Mouse (Mus musculus): ENCODE data around the gene Fbxw4. TPM values are rescaled to one million over a fixed set of nuclear protein-coding genes. Genes with fewer than 3 reads are reported as not detected.

Gene Fbxw4
- polyA plus RNA-seq, 1 experiment from 2014 or later, result 6.8 TPM

GRCm38 (mm10) chr19:45608648-45609339 lies 51.3 kb downstream of the Fbxw4 start:
- Histone ChIP-seq H3K27me3 (no peaks in the 10 kb centered on the region), H3K9ac (no peak overlapping the region), H3K27ac (no peak overlapping the region), H3K36me3 (0 out of 2 replicates have a peak, but pooled peaks cover 2% of the 10 kb centered on the region), H3K4me2 (replicated peaks) (no peak overlapping the region), H3K9me3 (no peaks in the 10 kb centered on the region), H3K4me1 (peaks cover 3% of the 10 kb centered on the region; the same call in 1 of the 2 replicates), H3K4me3 (no peak overlapping the region)
- ATAC-seq (ENCODE audit: insufficient number of reproducible peaks, insufficient read depth, low FRiP score, low TSS enrichment), result no peak
- WGBS, result 86% methylated on average over 13 of the region's 13 CpGs

DNA sequence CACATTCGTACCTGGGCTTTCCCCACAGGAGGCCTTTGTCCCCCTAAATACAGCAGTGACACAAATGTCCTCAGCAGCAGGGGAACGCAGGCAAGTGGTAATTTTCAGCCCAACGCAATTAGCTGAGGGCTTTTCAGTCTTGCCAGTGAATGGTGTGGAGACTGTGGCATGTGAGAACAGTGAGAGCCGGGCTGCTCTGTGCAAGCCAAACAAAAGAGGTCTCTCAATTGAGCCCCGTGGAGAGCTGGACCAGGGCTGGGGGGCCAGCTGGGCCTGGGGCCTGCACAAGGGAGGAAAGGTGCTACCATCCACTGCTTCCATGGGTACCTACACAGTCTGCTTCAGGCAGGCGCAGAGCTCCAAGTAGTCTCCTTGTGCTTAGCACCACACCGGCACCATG lies 52.6 kb downstream of the Fbxw4 start:
- H3K27me3 ChIP-seq, result no peaks in the 10 kb centered on the region
- no peak overlapping the region for H3K9ac ChIP-seq

DNA sequence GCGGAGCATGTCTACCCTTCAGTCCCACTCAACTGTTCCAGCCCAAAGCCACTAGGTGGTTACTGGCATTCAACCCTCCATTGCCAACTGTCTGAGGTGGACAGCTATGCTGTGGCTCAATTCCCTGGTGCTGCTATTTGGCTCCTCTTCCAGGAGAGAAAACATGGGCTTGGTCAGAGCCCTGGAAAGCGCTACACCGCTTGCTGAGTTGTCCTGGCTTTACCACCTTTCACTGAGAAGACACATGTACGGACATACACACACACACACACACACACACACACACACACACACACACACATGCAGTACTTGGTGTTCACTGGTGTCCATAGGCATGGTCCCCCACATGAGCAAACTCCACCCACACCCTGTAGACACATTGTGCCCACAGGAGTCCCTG lies 53.4 kb downstream of the Fbxw4 start:
- 0 out of 2 replicates have a peak, but pooled peaks cover 4% of the 10 kb centered on the region for H3K36me3 ChIP-seq
- no peak for ATAC-seq (ENCODE audit: insufficient number of reproducible peaks, insufficient read depth, low FRiP score, low TSS enrichment)
- 76% methylated on average over 4 of the region's 4 CpGs for WGBS
- no peak overlapping the region for H3K27ac ChIP-seq
- H3K9ac ChIP-seq, result no peak overlapping the region
- peaks cover 3% of the 10 kb centered on the region; the same call in 1 of the 2 replicates for H3K4me1 ChIP-seq
- no peaks in the 10 kb centered on the region for H3K9me3 ChIP-seq
- no peaks in the 10 kb centered on the region for H3K27me3 ChIP-seq
- H3K4me2 ChIP-seq (replicated peaks), result no peak overlapping the region
- H3K4me3 ChIP-seq, result no peak overlapping the region

More for the DNA sequence above, 52.6 kb downstream of the Fbxw4 start:
- no peak overlapping the region for H3K4me3 ChIP-seq
- 0 out of 2 replicates have a peak, but pooled peaks cover 2% of the 10 kb centered on the region for H3K36me3 ChIP-seq
- no peak for ATAC-seq (ENCODE audit: insufficient number of reproducible peaks, insufficient read depth, low FRiP score, low TSS enrichment)
- WGBS, result 29% methylated on average over 7 of the region's 7 CpGs
- H3K4me1 ChIP-seq, result peaks cover 3% of the 10 kb centered on the region; the same call in 1 of the 2 replicates
- no peaks in the 10 kb centered on the region for H3K9me3 ChIP-seq
- 0 out of 2 replicates have a peak overlapping the region, but pooled peaks have one; percentile 47 for H3K27ac ChIP-seq
- no peak overlapping the region for H3K4me2 ChIP-seq (replicated peaks)

DNA sequence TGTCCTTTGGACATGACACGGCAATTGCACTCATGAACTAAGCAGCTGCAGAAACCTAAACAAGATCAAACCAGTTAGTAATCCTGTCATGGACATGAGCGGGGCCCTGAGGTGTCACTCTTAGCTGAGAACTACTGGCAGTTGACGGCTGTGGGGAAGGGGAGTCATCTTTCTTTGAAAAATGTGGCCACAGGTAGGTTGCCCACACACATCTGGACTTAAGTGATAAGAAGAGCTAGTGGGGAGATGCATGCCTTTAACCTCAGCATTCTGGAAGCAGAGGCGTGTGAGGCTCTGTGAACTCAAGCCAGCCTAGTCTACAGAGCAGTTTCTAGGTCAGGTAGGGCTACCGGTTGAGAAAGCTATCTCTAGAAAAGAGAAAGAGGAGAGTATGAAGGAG lies 57.5 kb downstream of the Fbxw4 start:
- Histone ChIP-seq H3K36me3 (peaks cover 3% of the 10 kb centered on the region; the same call in 1 of the 2 replicates), H3K4me3 (no peak overlapping the region), H3K9me3 (no peaks in the 10 kb centered on the region), H3K27me3 (0 out of 2 replicates have a peak, but pooled peaks cover 2% of the 10 kb centered on the region), H3K4me1 (peaks cover 1% of the 10 kb centered on the region; the same call in 1 of the 2 replicates), H3K27ac (no peak overlapping the region), H3K9ac (no peak overlapping the region), H3K4me2 (replicated peaks) (no peak overlapping the region)
- ATAC-seq (ENCODE audit: insufficient number of reproducible peaks, insufficient read depth, low FRiP score, low TSS enrichment), result no peak
- 82% methylated on average over 5 of the region's 5 CpGs for WGBS

DNA sequence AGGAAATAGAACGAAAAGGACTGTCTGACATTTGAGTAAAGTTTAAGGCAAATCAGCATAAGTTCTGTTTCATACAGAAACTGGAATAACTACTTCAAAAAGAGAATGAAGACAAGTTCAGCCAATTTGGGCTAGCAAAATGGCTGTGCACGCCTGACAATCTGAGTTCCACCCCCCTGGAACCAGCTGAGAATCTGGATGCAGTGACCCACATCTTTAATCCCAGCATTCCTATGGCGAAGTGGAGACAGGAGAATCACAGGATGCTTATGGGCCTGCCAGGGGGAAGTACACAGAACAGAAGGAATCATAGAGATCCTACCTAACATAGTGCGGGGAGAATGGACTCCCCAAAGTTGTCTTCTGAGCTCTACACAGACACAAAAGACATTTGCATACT lies 63.0 kb downstream of the Fbxw4 start:
- 80% methylated on average over 4 of the region's 4 CpGs for WGBS
- Histone ChIP-seq H3K27ac (no peak overlapping the region), H3K4me3 (no peak overlapping the region), H3K36me3 (peaks cover 3% of the 10 kb centered on the region; the same call in 1 of the 2 replicates), H3K4me1 (peaks cover 5% of the 10 kb centered on the region; the same call in 1 of the 2 replicates), H3K4me2 (replicated peaks) (no peak overlapping the region), H3K9ac (no peak overlapping the region), H3K27me3 (0 out of 2 replicates have a peak, but pooled peaks cover 2% of the 10 kb centered on the region), H3K9me3 (no peaks in the 10 kb centered on the region)
- no peak for ATAC-seq (ENCODE audit: insufficient number of reproducible peaks, insufficient read depth, low FRiP score, low TSS enrichment)

DNA sequence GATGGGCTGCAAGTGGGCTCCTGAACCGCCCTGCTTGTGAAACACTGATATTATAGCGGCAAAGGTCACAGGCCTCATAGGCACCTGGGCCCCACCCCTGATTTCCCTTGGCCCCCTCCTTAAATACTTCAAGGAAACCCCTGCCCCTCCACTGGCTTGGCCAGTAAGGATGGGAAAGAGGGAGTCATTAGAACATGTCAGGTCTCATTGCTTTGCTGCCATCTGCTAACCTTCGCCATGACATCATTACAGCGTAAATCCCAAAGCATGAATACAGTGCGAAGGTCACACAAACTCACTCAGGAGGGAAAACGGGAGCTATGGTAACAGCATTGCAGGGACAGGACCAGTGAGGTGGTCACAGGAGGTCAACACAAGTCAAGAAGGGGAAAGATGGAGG lies 63.7 kb downstream of the Fbxw4 start:
- ATAC-seq (ENCODE audit: insufficient number of reproducible peaks, insufficient read depth, low FRiP score, low TSS enrichment), result peak; percentile 47; the same call in 1 of the 2 replicates
- Histone ChIP-seq H3K4me2 (replicated peaks) (no peak overlapping the region), H3K27me3 (0 out of 2 replicates have a peak, but pooled peaks cover 2% of the 10 kb centered on the region), H3K9me3 (no peaks in the 10 kb centered on the region), H3K36me3 (no peaks in the 10 kb centered on the region; the same call in 1 of the 2 replicates), H3K27ac (no peak overlapping the region), H3K4me3 (no peak overlapping the region), H3K9ac (no peak overlapping the region), H3K4me1 (peaks cover 5% of the 10 kb centered on the region; the same call in 1 of the 2 replicates)
- 56% methylated on average over 6 of the region's 6 CpGs for WGBS

GRCm38 (mm10) chr19:45596019-45596418 lies 64.1 kb downstream of the Fbxw4 start:
- Histone ChIP-seq H3K9me3 (no peaks in the 10 kb centered on the region), H3K36me3 (no peaks in the 10 kb centered on the region; the same call in 1 of the 2 replicates), H3K4me1 (peaks cover 5% of the 10 kb centered on the region; the same call in 1 of the 2 replicates), H3K4me3 (no peak overlapping the region), H3K27me3 (0 out of 2 replicates have a peak, but pooled peaks cover 2% of the 10 kb centered on the region), H3K4me2 (replicated peaks) (no peak overlapping the region), H3K9ac (no peak overlapping the region), H3K27ac (no peak overlapping the region)
- WGBS, result 23% methylated on average over 7 of the region's 7 CpGs
- peak; percentile 61; the same call in 1 of the 2 replicates for ATAC-seq (ENCODE audit: insufficient number of reproducible peaks, insufficient read depth, low FRiP score, low TSS enrichment)

DNA sequence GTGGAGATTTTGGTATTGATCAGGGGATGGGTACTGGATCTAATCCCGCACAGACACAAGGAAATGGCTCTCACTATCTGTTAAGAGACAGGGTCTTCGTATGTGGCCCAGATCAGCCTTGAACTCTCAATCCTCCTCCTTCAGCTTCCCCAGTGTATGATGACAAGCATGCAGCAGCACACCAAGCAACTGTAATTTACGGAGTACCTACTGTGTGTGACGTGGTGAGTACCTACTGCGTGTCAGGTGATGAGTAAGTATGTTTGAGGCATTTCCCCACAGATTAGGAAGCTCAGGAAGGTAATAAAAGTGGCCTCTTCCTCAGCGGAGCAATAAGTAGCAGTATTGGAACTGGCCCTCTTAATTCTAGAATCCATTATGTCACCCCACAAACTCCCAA lies 64.6 kb downstream of the Fbxw4 start:
- no peak for ATAC-seq (ENCODE audit: insufficient number of reproducible peaks, insufficient read depth, low FRiP score, low TSS enrichment)
- 88% methylated on average over 6 of the region's 6 CpGs for WGBS
- H3K27me3 ChIP-seq, result 0 out of 2 replicates have a peak, but pooled peaks cover 2% of the 10 kb centered on the region
- H3K9me3 ChIP-seq, result no peaks in the 10 kb centered on the region
- H3K27ac ChIP-seq, result no peak overlapping the region
- peaks cover 5% of the 10 kb centered on the region; the same call in 1 of the 2 replicates for H3K4me1 ChIP-seq
- H3K4me3 ChIP-seq, result no peak overlapping the region
- no peak overlapping the region for H3K9ac ChIP-seq
- H3K4me2 ChIP-seq (replicated peaks), result no peak overlapping the region
- H3K36me3 ChIP-seq, result no peaks in the 10 kb centered on the region; the same call in 1 of the 2 replicates

DNA sequence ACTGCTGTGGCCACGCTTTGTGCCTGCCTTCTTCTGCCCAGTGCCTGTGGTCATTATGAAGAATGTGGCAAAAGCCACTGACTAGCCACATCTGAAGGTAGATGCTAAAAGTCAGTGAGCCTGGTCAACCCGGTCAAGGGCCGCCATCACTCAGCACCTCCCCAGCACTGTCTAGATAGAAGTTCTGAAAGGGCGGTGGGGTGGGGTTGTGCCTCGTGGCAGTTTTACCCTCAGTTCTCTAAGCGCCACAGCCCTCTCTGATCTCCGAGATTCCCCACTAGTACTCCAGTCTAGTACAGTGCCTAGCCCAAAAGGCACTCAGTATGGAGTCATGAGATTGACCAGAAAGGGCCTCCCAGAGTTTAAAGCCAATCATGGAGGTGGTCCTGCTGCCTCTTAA lies 66.0 kb downstream of the Fbxw4 start:
- H3K27ac ChIP-seq, result no peak overlapping the region
- H3K9ac ChIP-seq, result no peak overlapping the region
- H3K4me1 ChIP-seq, result peaks cover 5% of the 10 kb centered on the region; the same call in 1 of the 2 replicates
- no peaks in the 10 kb centered on the region for H3K9me3 ChIP-seq
- 0 out of 2 replicates have a peak, but pooled peaks cover 2% of the 10 kb centered on the region for H3K27me3 ChIP-seq
- H3K4me2 ChIP-seq (replicated peaks), result no peak overlapping the region
- no peaks in the 10 kb centered on the region for H3K36me3 ChIP-seq
- H3K4me3 ChIP-seq, result no peak overlapping the region
- no peak for ATAC-seq (ENCODE audit: insufficient number of reproducible peaks, insufficient read depth, low FRiP score, low TSS enrichment)
- 91% methylated on average over 7 of the region's 7 CpGs for WGBS

DNA sequence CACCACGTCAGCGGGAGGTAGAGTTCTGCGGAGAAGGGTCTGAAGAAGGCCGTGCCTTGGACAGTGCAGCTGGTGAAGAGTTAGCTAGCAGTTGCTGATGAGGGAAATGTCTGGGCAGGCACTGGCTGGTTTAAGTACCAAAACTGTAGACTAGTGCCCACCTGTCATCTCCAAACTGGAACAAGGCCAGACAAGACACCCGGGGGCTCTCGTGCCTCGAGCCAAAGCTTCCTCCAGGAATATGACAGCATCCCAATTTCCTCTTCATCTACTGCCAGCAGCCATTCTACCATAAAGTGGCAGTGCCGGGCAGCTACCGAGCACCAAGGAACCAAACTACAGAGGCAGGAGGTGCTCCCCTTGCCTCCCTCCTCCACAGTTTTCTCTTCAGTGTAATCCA lies 67.2 kb downstream of the Fbxw4 start:
- no peaks in the 10 kb centered on the region for H3K27me3 ChIP-seq
- no peak for ATAC-seq (ENCODE audit: insufficient number of reproducible peaks, insufficient read depth, low FRiP score, low TSS enrichment)
- no peak overlapping the region for H3K9ac ChIP-seq
- no peaks in the 10 kb centered on the region for H3K36me3 ChIP-seq
- no peak overlapping the region for H3K27ac ChIP-seq
- H3K4me3 ChIP-seq, result no peak overlapping the region
- no peaks in the 10 kb centered on the region for H3K9me3 ChIP-seq
- WGBS, result 83% methylated on average over 9 of the region's 9 CpGs
- H3K4me1 ChIP-seq, result peaks cover 5% of the 10 kb centered on the region; the same call in 1 of the 2 replicates
- no peak overlapping the region for H3K4me2 ChIP-seq (replicated peaks)

DNA sequence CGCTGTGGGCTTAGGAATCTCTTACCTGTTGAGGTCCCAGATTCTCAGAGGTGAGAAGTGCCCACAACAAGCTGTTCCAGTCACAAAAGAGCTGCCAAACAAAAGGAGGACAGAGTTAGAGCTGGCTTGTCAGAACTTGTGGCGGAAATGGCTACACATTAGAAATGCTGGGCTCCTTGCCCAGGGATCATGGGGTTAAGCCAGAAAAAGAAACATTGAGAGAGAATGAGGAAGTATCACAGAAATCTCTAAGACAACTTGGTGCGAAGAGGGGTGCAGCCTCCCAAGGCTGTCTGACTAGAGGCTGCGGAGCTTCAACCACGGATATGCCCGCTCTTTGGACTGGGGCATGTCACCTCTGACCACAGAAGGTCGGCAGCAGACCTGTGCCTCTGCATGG lies 68.4 kb downstream of the Fbxw4 start:
- H3K4me3 ChIP-seq, result no peak overlapping the region
- peaks cover 6% of the 10 kb centered on the region; the same call in 1 of the 2 replicates for H3K36me3 ChIP-seq
- no peak overlapping the region for H3K4me2 ChIP-seq (replicated peaks)
- peaks cover 5% of the 10 kb centered on the region; the same call in 1 of the 2 replicates for H3K4me1 ChIP-seq
- ATAC-seq (ENCODE audit: insufficient number of reproducible peaks, insufficient read depth, low FRiP score, low TSS enrichment), result no peak
- H3K9ac ChIP-seq, result no peak overlapping the region
- no peak overlapping the region for H3K27ac ChIP-seq
- no peaks in the 10 kb centered on the region for H3K27me3 ChIP-seq
- no peaks in the 10 kb centered on the region for H3K9me3 ChIP-seq
- WGBS, result 84% methylated on average over 7 of the region's 7 CpGs

- H3K27ac ChIP-seq, result no peak overlapping the region
- no peak overlapping the region for H3K4me2 ChIP-seq (replicated peaks)
- H3K36me3 ChIP-seq, result peaks cover 6% of the 10 kb centered on the region; the same call in 1 of the 2 replicates
- ATAC-seq (ENCODE audit: insufficient number of reproducible peaks, insufficient read depth, low FRiP score, low TSS enrichment), result no peak
- H3K4me3 ChIP-seq, result no peak overlapping the region
- H3K4me1 ChIP-seq, result 0 out of 2 replicates have a peak, but pooled peaks cover 5% of the 10 kb centered on the region
- no peaks in the 10 kb centered on the region for H3K27me3 ChIP-seq
- H3K9me3 ChIP-seq, result no peaks in the 10 kb centered on the region
- WGBS, result 95% methylated on average over 6 of the region's 6 CpGs
- H3K9ac ChIP-seq, result no peak overlapping the region
Measured at GRCm38 (mm10) chr19:45589761-45590160, 70.4 kb downstream of the Fbxw4 start.

Measured in embryonic facial prominence, embryonic 12.5 days (tissue).